Mouse (Mus musculus): Measurements from ENCODE around the gene Cox19.

DNA sequence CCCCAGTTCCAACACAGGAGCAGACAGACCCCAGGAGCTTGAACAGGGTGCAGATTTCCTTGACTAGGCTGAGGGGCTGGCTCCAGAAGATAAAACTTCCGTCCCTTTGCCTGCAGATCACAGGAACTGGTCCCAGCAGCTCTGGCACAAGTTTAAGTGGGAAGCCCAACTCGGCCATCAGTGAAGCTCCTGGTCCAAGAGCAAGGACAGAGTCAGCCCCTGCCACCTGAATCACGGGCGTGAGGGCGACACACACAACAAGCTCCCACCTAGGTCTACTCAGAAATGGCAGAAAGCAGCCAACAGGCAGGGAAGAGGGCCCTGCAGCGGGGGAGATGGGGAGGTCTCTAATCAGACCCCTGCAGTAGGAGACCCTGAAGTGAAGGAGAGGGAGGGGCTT, 19.1 kb upstream of the Cox19 start:
- TF ChIP-seq E2F4 (IDR thresholded peaks at IDR 0.05; ENCODE audit: insufficient read depth) (no peak), POLR2A (IDR thresholded peaks at IDR 0.05; ENCODE audit: insufficient read length, low read depth) (no peak), POLR2AphosphoS2 (IDR thresholded peaks at IDR 0.05; ENCODE audit: insufficient read length, low read depth) (no peak), USF1 (IDR thresholded peaks at IDR 0.05; ENCODE audit: low read depth) (no peak), SRF (IDR thresholded peaks at IDR 0.05; ENCODE audit: control insufficient read depth, insufficient read length, low read depth) (no peak), TCF12 (IDR thresholded peaks at IDR 0.05; ENCODE audit: insufficient read depth, poor library complexity, severe bottlenecking) (no peak), MYOD1 (IDR thresholded peaks at IDR 0.05; ENCODE audit: control insufficient read depth in 1 of 3, insufficient read length in 2 of 3, low read depth in 2 of 3) (no peak)

Measured in myocyte (in vitro differentiated cells).